Mouse (Mus musculus): ENCODE results near the gene Bahd1. TPM values are rescaled to one million over a fixed set of nuclear protein-coding genes. Genes with fewer than 3 reads are reported as not detected.

Bahd1 gene
- polyA plus RNA-seq, 1 experiment from 2014 or later: 1.3 TPM

DNA sequence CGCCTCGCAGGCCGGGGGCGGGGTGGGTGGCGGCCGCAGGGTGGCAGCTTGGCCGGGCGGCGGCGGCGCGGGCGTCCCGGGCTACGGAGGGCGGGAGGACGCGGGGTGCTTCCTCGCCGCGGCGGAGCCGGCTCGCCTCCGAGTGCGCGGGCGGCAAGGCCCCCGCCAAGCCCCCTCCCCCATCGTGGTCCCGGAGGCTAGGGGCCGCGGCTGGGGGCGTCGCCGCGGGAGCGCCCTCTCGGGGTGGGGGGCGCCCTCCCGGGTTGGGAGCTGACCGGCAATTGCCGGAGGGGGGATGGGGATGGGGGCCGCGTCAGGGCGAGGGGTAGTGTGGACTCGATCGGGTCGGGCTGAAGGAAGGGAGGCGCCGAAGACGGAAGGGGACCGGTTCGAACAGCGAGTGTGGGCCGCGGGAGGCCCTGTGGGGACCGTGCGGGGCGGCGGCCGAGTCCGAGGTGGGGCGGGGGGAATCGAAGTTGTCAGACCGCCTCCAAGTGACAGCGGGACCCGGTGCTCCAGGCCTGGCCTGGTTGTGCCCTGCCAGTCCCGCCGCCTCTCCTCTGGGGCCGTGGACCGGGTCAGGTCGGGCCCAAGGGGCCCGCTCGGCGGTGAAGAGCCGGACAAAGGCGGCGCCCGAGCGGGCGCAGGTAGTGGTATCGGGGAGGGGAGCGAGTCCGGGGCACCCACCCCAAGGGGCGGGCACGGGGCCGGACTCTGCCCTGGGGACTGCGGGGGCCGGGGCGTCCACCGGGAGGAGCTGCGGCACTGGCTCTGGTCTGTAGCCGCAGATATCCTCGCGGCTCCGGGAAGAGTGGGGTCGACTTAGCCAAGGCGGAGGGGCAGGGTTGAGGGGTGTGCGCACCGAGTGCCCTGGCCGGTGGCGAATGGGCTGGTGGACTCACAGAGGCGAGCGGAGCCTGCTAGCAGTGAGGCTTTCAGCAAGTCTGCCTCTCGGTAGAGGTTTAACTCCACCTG, 2.2 kb downstream of the Bahd1 start:
- H3K27ac ChIP-seq (replicated peaks; ENCODE audit: low read depth, low read length): no peak overlapping the region
- peak overlapping the region; percentile 79 for H3K9ac ChIP-seq (ENCODE audit: low read depth, low read length)
- peak overlapping the region; percentile 99 for H3K4me2 ChIP-seq (ENCODE audit: low read depth, low read length)
- peak overlapping the region; percentile 91 for H3K4me3 ChIP-seq (ENCODE audit: low read depth, low read length)
- H3K4me1 ChIP-seq (ENCODE audit: control insufficient read depth, insufficient read depth, low read length): peaks cover 22% of the 10 kb centered on the region
- H3K27me3 ChIP-seq (replicated peaks; ENCODE audit: control insufficient read depth, insufficient read depth, low read length): peaks cover 44% of the 10 kb centered on the region
- ATAC-seq (ENCODE audit: low read depth): 0 out of 2 replicates have a peak, but pooled peaks have one; percentile 9
- WGBS: 1% methylated on average over 14 of the region's 106 CpGs
- DNase-seq (ENCODE audit: low spot score): peak; percentile 31
- H3K9me3 ChIP-seq (ENCODE audit: control insufficient read depth, low read length): no peaks in the 10 kb centered on the region
- no peaks in the 10 kb centered on the region for H3K36me3 ChIP-seq (ENCODE audit: control insufficient read depth, insufficient read depth, low read length)

DNA sequence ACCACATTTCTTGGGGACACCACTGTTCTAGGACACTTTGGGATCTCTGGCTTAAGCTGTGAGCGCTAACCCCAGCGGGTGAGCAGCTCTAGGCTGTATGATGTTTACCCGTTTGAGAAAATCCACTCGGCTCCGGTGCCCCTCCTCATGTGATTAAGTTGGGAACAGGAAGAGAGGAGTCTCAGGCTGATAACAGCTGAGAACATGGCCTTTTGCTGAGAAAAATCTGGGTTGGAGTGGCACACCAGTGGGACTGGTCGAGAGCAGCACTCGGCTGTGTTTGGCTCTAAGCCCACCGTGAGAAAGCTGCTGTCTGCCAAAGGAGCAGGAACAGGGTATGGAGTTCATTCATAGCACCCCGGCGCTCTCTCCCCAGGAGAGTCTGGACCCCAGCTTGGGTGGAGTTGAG, 3.2 kb downstream of the Bahd1 start:
- 10% methylated on average over 10 of the region's 10 CpGs for WGBS
- Histone ChIP-seq H3K27ac (replicated peaks; ENCODE audit: low read depth, low read length) (no peak overlapping the region), H3K36me3 (ENCODE audit: control insufficient read depth, insufficient read depth, low read length) (no peaks in the 10 kb centered on the region), H3K4me2 (ENCODE audit: low read depth, low read length) (peak overlapping the region; percentile 99), H3K9ac (ENCODE audit: low read depth, low read length) (peak overlapping the region; percentile 3; the same call in 1 of the 2 replicates), H3K4me3 (ENCODE audit: low read depth, low read length) (peak overlapping the region; percentile 91), H3K9me3 (ENCODE audit: control insufficient read depth, low read length) (no peaks in the 10 kb centered on the region), H3K4me1 (ENCODE audit: control insufficient read depth, insufficient read depth, low read length) (peaks cover 19% of the 10 kb centered on the region), H3K27me3 (replicated peaks; ENCODE audit: control insufficient read depth, insufficient read depth, low read length) (peaks cover 34% of the 10 kb centered on the region)
- peak; percentile 26 for DNase-seq (ENCODE audit: low spot score)
- ATAC-seq (ENCODE audit: low read depth): no peak

DNA sequence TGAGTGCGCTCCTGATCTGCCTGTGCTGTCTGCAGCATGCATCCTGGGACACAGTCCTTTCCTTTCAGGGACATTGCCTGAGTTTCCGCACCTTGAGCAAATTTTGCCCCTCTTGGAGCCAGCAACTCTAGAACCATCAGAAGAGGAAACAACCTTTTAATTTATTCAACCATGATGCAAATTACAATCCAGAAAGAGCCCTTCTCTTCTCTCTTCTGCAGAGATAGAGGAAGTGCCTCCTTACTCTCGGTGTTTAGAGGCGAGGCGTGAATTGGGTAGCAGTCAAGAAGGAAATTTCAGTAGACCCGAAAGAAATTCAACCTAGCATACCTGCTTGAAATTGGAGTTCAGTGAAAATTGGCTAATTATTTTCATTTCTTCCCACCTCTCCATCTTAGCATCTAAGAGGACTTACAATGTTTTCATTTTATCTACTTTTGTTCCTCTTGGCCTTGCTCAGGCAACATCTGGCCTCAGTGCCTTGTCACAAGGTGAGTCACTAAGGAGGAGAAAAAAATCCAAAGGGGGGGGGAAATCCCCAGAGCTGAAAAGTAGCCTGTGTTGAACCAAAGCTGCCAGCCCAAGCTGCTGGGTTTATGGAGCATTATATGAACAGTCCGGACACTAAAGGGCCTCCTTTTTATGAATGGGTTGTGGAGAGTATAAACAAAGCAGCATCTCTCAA, 5.4 kb downstream of the Bahd1 start:
- no peak for ATAC-seq (ENCODE audit: low read depth)
- no peak overlapping the region for H3K9ac ChIP-seq (ENCODE audit: low read depth, low read length)
- H3K4me1 ChIP-seq (ENCODE audit: control insufficient read depth, insufficient read depth, low read length): peaks cover 14% of the 10 kb centered on the region
- no peak for DNase-seq (ENCODE audit: low spot score)
- H3K27me3 ChIP-seq (replicated peaks; ENCODE audit: control insufficient read depth, insufficient read depth, low read length): peaks cover 13% of the 10 kb centered on the region
- H3K36me3 ChIP-seq (ENCODE audit: control insufficient read depth, insufficient read depth, low read length): no peaks in the 10 kb centered on the region
- 84% methylated on average over 7 of the region's 7 CpGs for WGBS
- H3K9me3 ChIP-seq (ENCODE audit: control insufficient read depth, low read length): no peaks in the 10 kb centered on the region
- no peak overlapping the region for H3K4me3 ChIP-seq (ENCODE audit: low read depth, low read length)
- H3K27ac ChIP-seq (replicated peaks; ENCODE audit: low read depth, low read length): no peak overlapping the region
- H3K4me2 ChIP-seq (ENCODE audit: low read depth, low read length): no peak overlapping the region

DNA sequence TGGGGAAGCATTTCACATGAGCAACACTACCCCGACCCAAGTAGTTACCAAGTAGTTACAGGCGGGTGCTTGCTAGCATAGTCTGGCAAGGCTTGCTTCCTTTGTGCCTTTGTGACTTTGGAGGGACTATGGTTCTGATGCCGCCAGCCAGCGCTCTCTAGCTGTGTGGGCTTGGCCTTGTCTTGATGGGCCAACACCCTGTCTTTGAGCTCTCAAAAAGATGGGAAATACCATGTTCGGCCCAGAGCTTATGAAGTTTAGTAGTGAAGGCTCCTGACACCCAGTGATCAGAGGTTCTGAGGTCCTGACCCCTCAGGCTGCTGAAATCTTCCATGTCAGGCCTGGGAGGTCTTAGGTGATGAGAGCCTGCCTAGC, 5.9 kb downstream of the Bahd1 start:
- no peak for DNase-seq (ENCODE audit: low spot score)
- Histone ChIP-seq H3K4me3 (ENCODE audit: low read depth, low read length) (no peak overlapping the region), H3K27me3 (replicated peaks; ENCODE audit: control insufficient read depth, insufficient read depth, low read length) (peaks cover 9% of the 10 kb centered on the region; the same call in 1 of the 2 replicates), H3K36me3 (ENCODE audit: control insufficient read depth, insufficient read depth, low read length) (no peaks in the 10 kb centered on the region), H3K4me1 (ENCODE audit: control insufficient read depth, insufficient read depth, low read length) (peaks cover 14% of the 10 kb centered on the region), H3K4me2 (ENCODE audit: low read depth, low read length) (no peak overlapping the region), H3K9me3 (ENCODE audit: control insufficient read depth, low read length) (no peaks in the 10 kb centered on the region), H3K27ac (replicated peaks; ENCODE audit: low read depth, low read length) (no peak overlapping the region), H3K9ac (ENCODE audit: low read depth, low read length) (no peak overlapping the region)
- WGBS: 78% methylated on average over 5 of the region's 5 CpGs
- no peak for ATAC-seq (ENCODE audit: low read depth)

DNA sequence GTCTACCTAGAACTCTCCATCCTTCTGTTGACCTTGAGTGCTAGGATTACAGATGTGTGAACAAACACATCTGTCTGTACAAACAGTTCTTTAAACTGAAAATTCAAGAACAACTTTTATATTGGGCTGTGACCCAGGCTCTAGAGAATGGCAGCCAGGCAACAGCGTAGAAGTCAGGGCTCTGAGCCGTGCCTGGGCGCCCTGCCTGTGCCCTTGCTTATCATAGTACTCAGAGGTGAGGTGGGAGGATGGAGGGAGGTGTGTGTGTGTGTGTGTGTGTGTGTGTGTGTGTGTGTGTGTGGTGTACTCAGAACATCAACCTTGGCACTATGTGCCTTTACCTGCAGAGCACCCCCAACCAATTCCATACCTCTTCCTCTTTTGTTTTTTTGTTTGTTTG, 7.6 kb downstream of the Bahd1 start:
- no peak overlapping the region for H3K4me3 ChIP-seq (ENCODE audit: low read depth, low read length)
- H3K9ac ChIP-seq (ENCODE audit: low read depth, low read length): no peak overlapping the region
- WGBS: 87% methylated on average over 3 of the region's 3 CpGs

DNA sequence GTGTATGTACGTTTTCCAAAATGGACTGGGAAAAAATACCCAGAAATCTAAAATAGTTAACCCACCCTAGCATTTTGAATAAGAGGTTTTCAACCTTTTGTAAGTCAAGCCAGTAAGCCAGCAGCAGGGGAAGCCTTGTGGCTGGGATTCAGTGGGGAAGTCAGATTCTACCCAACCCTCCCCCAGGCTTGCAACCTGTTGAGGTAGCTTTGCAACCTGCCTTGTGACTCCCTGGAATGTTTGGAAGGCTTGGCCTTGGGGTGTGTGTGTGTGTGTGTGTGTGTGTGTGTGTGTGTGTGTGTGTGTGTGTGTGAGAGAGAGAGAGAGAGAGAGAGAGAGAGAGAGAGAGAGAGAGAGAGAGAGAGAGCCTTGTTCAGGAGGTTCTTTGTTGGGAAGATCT, 9.0 kb downstream of the Bahd1 start:
- no peak overlapping the region for H3K27ac ChIP-seq (replicated peaks; ENCODE audit: low read depth, low read length)
- 42% methylated on average over 1 of the region's 1 CpGs for WGBS
- no peak overlapping the region for H3K9ac ChIP-seq (ENCODE audit: low read depth, low read length)
- H3K4me3 ChIP-seq (ENCODE audit: low read depth, low read length): no peak overlapping the region
- H3K27me3 ChIP-seq (replicated peaks; ENCODE audit: control insufficient read depth, insufficient read depth, low read length): no peaks in the 10 kb centered on the region
- H3K36me3 ChIP-seq (ENCODE audit: control insufficient read depth, insufficient read depth, low read length): no peaks in the 10 kb centered on the region
- no peaks in the 10 kb centered on the region for H3K9me3 ChIP-seq (ENCODE audit: control insufficient read depth, low read length)
- no peak for ATAC-seq (ENCODE audit: low read depth)
- no peak for DNase-seq (ENCODE audit: low spot score)
- peaks cover 7% of the 10 kb centered on the region; the same call in 1 of the 2 replicates for H3K4me1 ChIP-seq (ENCODE audit: control insufficient read depth, insufficient read depth, low read length)
- H3K4me2 ChIP-seq (ENCODE audit: low read depth, low read length): no peak overlapping the region

More for the DNA sequence above, 7.6 kb downstream of the Bahd1 start:
- peaks cover 2% of the 10 kb centered on the region; the same call in 1 of the 2 replicates for H3K27me3 ChIP-seq (replicated peaks; ENCODE audit: control insufficient read depth, insufficient read depth, low read length)
- H3K27ac ChIP-seq (replicated peaks; ENCODE audit: low read depth, low read length): no peak overlapping the region
- no peaks in the 10 kb centered on the region for H3K36me3 ChIP-seq (ENCODE audit: control insufficient read depth, insufficient read depth, low read length)
- H3K4me1 ChIP-seq (ENCODE audit: control insufficient read depth, insufficient read depth, low read length): peaks cover 11% of the 10 kb centered on the region
- no peak overlapping the region for H3K4me2 ChIP-seq (ENCODE audit: low read depth, low read length)
- H3K9me3 ChIP-seq (ENCODE audit: control insufficient read depth, low read length): no peaks in the 10 kb centered on the region
- no peak for ATAC-seq (ENCODE audit: low read depth)
- DNase-seq (ENCODE audit: low spot score): no peak

DNA sequence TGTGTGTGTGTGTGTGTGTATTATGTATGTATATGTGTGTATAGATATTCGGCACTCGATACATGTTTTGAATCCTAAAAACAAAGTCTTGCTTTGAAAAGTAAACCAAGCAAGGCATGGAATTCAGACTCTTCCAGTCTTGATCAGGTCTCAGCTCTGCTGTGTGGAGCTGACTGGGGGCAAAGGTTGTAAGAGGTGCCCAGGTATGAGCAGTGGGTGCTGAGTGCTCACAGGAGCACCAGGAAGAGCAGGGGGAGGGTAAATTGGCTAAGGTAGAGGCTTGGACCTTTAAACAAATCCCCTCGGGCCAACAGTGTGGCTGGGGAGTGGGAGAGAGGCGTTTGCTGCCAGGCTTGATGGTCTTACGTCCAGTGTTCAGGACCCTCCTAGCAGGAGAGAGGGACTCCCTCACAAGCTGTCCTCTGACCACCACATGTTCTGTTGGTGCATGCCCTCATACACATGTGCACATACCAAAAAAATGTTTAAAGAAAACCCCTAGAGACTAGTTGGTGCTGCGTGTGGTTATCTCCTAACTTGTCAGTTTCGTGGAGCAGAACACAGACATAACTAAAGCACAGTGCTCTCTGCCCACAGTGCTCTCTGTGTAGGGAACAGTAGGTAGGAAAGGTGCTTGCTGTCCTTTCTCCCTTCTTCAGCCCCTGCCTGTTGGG, 10.6 kb downstream of the Bahd1 start:
- ATAC-seq (ENCODE audit: low read depth) (no peak), DNase-seq (ENCODE audit: low spot score) (no peak)
- Histone ChIP-seq H3K27me3 (replicated peaks; ENCODE audit: control insufficient read depth, insufficient read depth, low read length) (no peaks in the 10 kb centered on the region), H3K9me3 (ENCODE audit: control insufficient read depth, low read length) (no peaks in the 10 kb centered on the region), H3K4me3 (ENCODE audit: low read depth, low read length) (no peak overlapping the region), H3K27ac (replicated peaks; ENCODE audit: low read depth, low read length) (no peak overlapping the region), H3K36me3 (ENCODE audit: control insufficient read depth, insufficient read depth, low read length) (no peaks in the 10 kb centered on the region), H3K4me1 (ENCODE audit: control insufficient read depth, insufficient read depth, low read length) (peaks cover 7% of the 10 kb centered on the region; the same call in 1 of the 2 replicates), H3K9ac (ENCODE audit: low read depth, low read length) (no peak overlapping the region), H3K4me2 (ENCODE audit: low read depth, low read length) (no peak overlapping the region)
- WGBS: 72% methylated on average over 7 of the region's 7 CpGs

DNA sequence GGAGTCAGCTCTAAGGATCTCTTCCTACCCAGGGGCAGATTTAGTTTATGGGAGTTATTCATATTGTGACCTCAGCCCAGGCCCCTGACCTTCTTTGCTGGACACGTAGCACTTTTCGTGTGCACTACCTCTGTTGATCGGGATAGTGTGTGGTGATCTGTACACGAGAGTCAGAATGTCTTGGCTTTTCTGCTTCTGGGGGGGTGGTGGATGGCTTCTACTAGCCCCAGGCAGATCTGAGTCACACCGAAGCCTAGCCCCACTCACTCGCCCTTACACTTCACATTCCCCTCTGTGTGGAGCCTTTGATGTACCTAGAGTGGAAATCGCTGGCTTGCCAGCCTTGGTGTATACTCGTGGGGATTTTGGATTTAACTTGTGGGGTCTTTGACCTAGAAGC, 12.5 kb downstream of the Bahd1 start:
- H3K27me3 ChIP-seq (replicated peaks; ENCODE audit: control insufficient read depth, insufficient read depth, low read length): no peaks in the 10 kb centered on the region
- WGBS: 55% methylated on average over 8 of the region's 8 CpGs
- H3K27ac ChIP-seq (replicated peaks; ENCODE audit: low read depth, low read length): no peak overlapping the region
- H3K4me1 ChIP-seq (ENCODE audit: control insufficient read depth, insufficient read depth, low read length): peaks cover 7% of the 10 kb centered on the region; the same call in 1 of the 2 replicates
- H3K4me3 ChIP-seq (ENCODE audit: low read depth, low read length): no peak overlapping the region
- no peak overlapping the region for H3K9ac ChIP-seq (ENCODE audit: low read depth, low read length)
- ATAC-seq (ENCODE audit: low read depth): no peak
- no peak for DNase-seq (ENCODE audit: low spot score)
- no peaks in the 10 kb centered on the region for H3K9me3 ChIP-seq (ENCODE audit: control insufficient read depth, low read length)
- H3K4me2 ChIP-seq (ENCODE audit: low read depth, low read length): no peak overlapping the region
- H3K36me3 ChIP-seq (ENCODE audit: control insufficient read depth, insufficient read depth, low read length): 0 out of 2 replicates have a peak, but pooled peaks cover 8% of the 10 kb centered on the region
